Mouse (Mus musculus): ENCODE results near the gene Oas2. TPM values are rescaled to one million over a fixed set of nuclear protein-coding genes. Genes with fewer than 3 reads are reported as not detected.
A peak's percentile ranks its signal among the peaks of the same experiment; 100 is the strongest.

Oas2 gene
- polyA plus RNA-seq, 1 experiment from 2014 or later, result 0.20 TPM

- no peak overlapping the region for H3K4me3 ChIP-seq (replicated peaks)
- 86% methylated on average over 14 of the region's 14 CpGs for WGBS
- no peaks in the 10 kb centered on the region for H3K36me3 ChIP-seq
- no peak overlapping the region for H3K9ac ChIP-seq (replicated peaks)
- H3K27me3 ChIP-seq (replicated peaks), result no peaks in the 10 kb centered on the region
- H3K4me2 ChIP-seq, result no peak overlapping the region
- no peaks in the 10 kb centered on the region for H3K9me3 ChIP-seq (replicated peaks)
- H3K4me1 ChIP-seq, result no peaks in the 10 kb centered on the region
- ATAC-seq (ENCODE audit: low FRiP score), result no peak
- H3K27ac ChIP-seq (replicated peaks), result no peak overlapping the region
Observed at GRCm38 (mm10) chr5:120775287-120775985, 25.8 kb upstream of the Oas2 start.

- WGBS, result 81% methylated on average over 3 of the region's 3 CpGs
- Histone ChIP-seq H3K4me2 (no peak overlapping the region), H3K9me3 (replicated peaks) (no peaks in the 10 kb centered on the region), H3K27me3 (replicated peaks) (no peaks in the 10 kb centered on the region), H3K36me3 (no peaks in the 10 kb centered on the region), H3K4me1 (no peaks in the 10 kb centered on the region), H3K4me3 (replicated peaks) (no peak overlapping the region), H3K9ac (replicated peaks) (no peak overlapping the region), H3K27ac (replicated peaks) (no peak overlapping the region)
- ATAC-seq (ENCODE audit: low FRiP score), result no peak
Observed at GRCm38 (mm10) chr5:120769396-120769795, 19.7 kb upstream of the Oas2 start.

- Histone ChIP-seq H3K4me3 (replicated peaks) (no peak overlapping the region), H3K4me2 (no peak overlapping the region), H3K9ac (replicated peaks) (no peak overlapping the region), H3K4me1 (no peaks in the 10 kb centered on the region), H3K9me3 (replicated peaks) (no peaks in the 10 kb centered on the region), H3K27ac (replicated peaks) (no peak overlapping the region), H3K36me3 (no peaks in the 10 kb centered on the region), H3K27me3 (replicated peaks) (no peaks in the 10 kb centered on the region)
- WGBS, result 68% methylated on average over 8 of the region's 8 CpGs
- no peak for ATAC-seq (ENCODE audit: low FRiP score)
Observed at GRCm38 (mm10) chr5:120765010-120765409, 15.4 kb upstream of the Oas2 start.

GRCm38 (mm10) chr5:120761901-120762300 is 12.2 kb upstream of the Oas2 start:
- no peak for ATAC-seq (ENCODE audit: low FRiP score)
- WGBS, result 24% methylated on average over 6 of the region's 6 CpGs
- peak overlapping the region; percentile 11 for H3K4me2 ChIP-seq

GRCm38 (mm10) chr5:120754215-120754614 is 4.6 kb upstream of the Oas2 start:
- Histone ChIP-seq H3K4me1 (no peaks in the 10 kb centered on the region), H3K4me3 (replicated peaks) (no peak overlapping the region), H3K27ac (replicated peaks) (no peak overlapping the region), H3K9me3 (replicated peaks) (no peaks in the 10 kb centered on the region), H3K36me3 (no peaks in the 10 kb centered on the region), H3K4me2 (no peak overlapping the region), H3K27me3 (replicated peaks) (no peaks in the 10 kb centered on the region), H3K9ac (replicated peaks) (no peak overlapping the region)
- no peak for ATAC-seq (ENCODE audit: low FRiP score)
- WGBS, result 86% methylated on average over 4 of the region's 4 CpGs

More at GRCm38 (mm10) chr5:120761901-120762300, 12.2 kb upstream of the Oas2 start:
- no peaks in the 10 kb centered on the region for H3K27me3 ChIP-seq (replicated peaks)
- no peaks in the 10 kb centered on the region for H3K4me1 ChIP-seq
- no peak overlapping the region for H3K9ac ChIP-seq (replicated peaks)
- no peaks in the 10 kb centered on the region for H3K9me3 ChIP-seq (replicated peaks)
- no peak overlapping the region for H3K27ac ChIP-seq (replicated peaks)
- H3K36me3 ChIP-seq, result no peaks in the 10 kb centered on the region
- H3K4me3 ChIP-seq (replicated peaks), result no peak overlapping the region

GRCm38 (mm10) chr5:120752786-120753185 is 3.1 kb upstream of the Oas2 start:
- Histone ChIP-seq H3K27me3 (replicated peaks) (no peaks in the 10 kb centered on the region), H3K9ac (replicated peaks) (no peak overlapping the region), H3K9me3 (replicated peaks) (no peaks in the 10 kb centered on the region), H3K4me1 (no peaks in the 10 kb centered on the region), H3K27ac (replicated peaks) (no peak overlapping the region), H3K36me3 (no peaks in the 10 kb centered on the region), H3K4me2 (no peak overlapping the region), H3K4me3 (replicated peaks) (no peak overlapping the region)
- ATAC-seq (ENCODE audit: low FRiP score), result no peak
- WGBS, result 85% methylated on average over 3 of the region's 3 CpGs

- H3K9me3 ChIP-seq (replicated peaks), result no peaks in the 10 kb centered on the region
- no peak overlapping the region for H3K27ac ChIP-seq (replicated peaks)
- no peak for ATAC-seq (ENCODE audit: low FRiP score)
- H3K4me2 ChIP-seq, result no peak overlapping the region
- peaks cover 2% of the 10 kb centered on the region; the same call in 1 of the 2 replicates for H3K4me1 ChIP-seq
- H3K4me3 ChIP-seq (replicated peaks), result no peak overlapping the region
- no peaks in the 10 kb centered on the region; the same call in 1 of the 2 replicates for H3K27me3 ChIP-seq (replicated peaks)
- H3K9ac ChIP-seq (replicated peaks), result no peak overlapping the region
- WGBS, result 73% methylated on average over 3 of the region's 3 CpGs
- H3K36me3 ChIP-seq, result no peaks in the 10 kb centered on the region
Observed at GRCm38 (mm10) chr5:120751206-120751605, 1.6 kb upstream of the Oas2 start.

- Histone ChIP-seq H3K4me1 (peaks cover 8% of the 10 kb centered on the region), H3K9ac (replicated peaks) (no peak overlapping the region), H3K27me3 (replicated peaks) (peaks cover 2% of the 10 kb centered on the region; the same call in 1 of the 2 replicates), H3K27ac (replicated peaks) (no peak overlapping the region), H3K4me3 (replicated peaks) (no peak overlapping the region), H3K9me3 (replicated peaks) (no peaks in the 10 kb centered on the region), H3K4me2 (no peak overlapping the region), H3K36me3 (no peaks in the 10 kb centered on the region)
- no peak for ATAC-seq (ENCODE audit: low FRiP score)
- WGBS, result 9% methylated on average over 5 of the region's 5 CpGs
Observed at GRCm38 (mm10) chr5:120746451-120746850, 3.2 kb downstream of the Oas2 start.

GRCm38 (mm10) chr5:120742125-120742524 is 7.5 kb downstream of the Oas2 start:
- Histone ChIP-seq H3K27me3 (replicated peaks) (peaks cover 7% of the 10 kb centered on the region; the same call in 1 of the 2 replicates), H3K4me1 (peaks cover 8% of the 10 kb centered on the region), H3K9me3 (replicated peaks) (no peaks in the 10 kb centered on the region), H3K9ac (replicated peaks) (no peak overlapping the region), H3K36me3 (no peaks in the 10 kb centered on the region), H3K4me2 (no peak overlapping the region), H3K4me3 (replicated peaks) (no peak overlapping the region), H3K27ac (replicated peaks) (no peak overlapping the region)
- ATAC-seq (ENCODE audit: low FRiP score), result no peak
- WGBS, result 31% methylated on average over 4 of the region's 4 CpGs

GRCm38 (mm10) chr5:120734380-120734990 is 15.2 kb downstream of the Oas2 start:
- Histone ChIP-seq H3K27ac (replicated peaks) (no peak overlapping the region), H3K4me2 (no peak overlapping the region), H3K4me1 (no peaks in the 10 kb centered on the region), H3K27me3 (replicated peaks) (0 out of 2 replicates have a peak, but pooled peaks cover 5% of the 10 kb centered on the region), H3K9me3 (replicated peaks) (no peaks in the 10 kb centered on the region), H3K9ac (replicated peaks) (no peak overlapping the region), H3K4me3 (replicated peaks) (no peak overlapping the region), H3K36me3 (no peaks in the 10 kb centered on the region)
- ATAC-seq (ENCODE audit: low FRiP score), result no peak
- whole genome bisulfite sequencing, result 69% methylated on average over 14 of the region's 14 CpGs

- Histone ChIP-seq H3K27me3 (replicated peaks) (0 out of 2 replicates have a peak, but pooled peaks cover 2% of the 10 kb centered on the region), H3K9me3 (replicated peaks) (no peaks in the 10 kb centered on the region), H3K4me2 (no peak overlapping the region), H3K36me3 (no peaks in the 10 kb centered on the region), H3K9ac (replicated peaks) (no peak overlapping the region), H3K4me1 (no peaks in the 10 kb centered on the region), H3K27ac (replicated peaks) (no peak overlapping the region), H3K4me3 (replicated peaks) (no peak overlapping the region)
- WGBS, result 93% methylated on average over 3 of the region's 3 CpGs
- no peak for ATAC-seq (ENCODE audit: low FRiP score)
Observed at GRCm38 (mm10) chr5:120733696-120734095, 16.0 kb downstream of the Oas2 start.

- no peak overlapping the region for H3K9ac ChIP-seq (replicated peaks)
- no peaks in the 10 kb centered on the region for H3K36me3 ChIP-seq
- no peak for ATAC-seq (ENCODE audit: low FRiP score)
- H3K27ac ChIP-seq (replicated peaks), result no peak overlapping the region
- H3K9me3 ChIP-seq (replicated peaks), result no peaks in the 10 kb centered on the region
- no peaks in the 10 kb centered on the region for H3K4me1 ChIP-seq
- no peak overlapping the region for H3K4me2 ChIP-seq
- no peak overlapping the region for H3K4me3 ChIP-seq (replicated peaks)
- H3K27me3 ChIP-seq (replicated peaks), result no peaks in the 10 kb centered on the region
- WGBS, result 68% methylated on average over 1 of the region's 1 CpGs
Observed at GRCm38 (mm10) chr5:120732740-120733139, 16.9 kb downstream of the Oas2 start.

Data from neural tube, embryonic 15.5 days (tissue).